Mouse (Mus musculus) liver, embryonic 16.5 days (tissue): ENCODE results near the gene Azgp1. TPM values are rescaled to one million over a fixed set of nuclear protein-coding genes. Genes with fewer than 3 reads are reported as not detected.
A peak's percentile ranks its signal among the peaks of the same experiment; 100 is the strongest.

ENCODE experiments used
- ATAC-seq: fragments of 200-750 bp; cut with Nextera tagmentation; 2 replicates; pipeline ENCODE4 v1.8.0; 2017; ENCODE audit warnings: low read depth, mild to moderate bottlenecking, moderate number of reproducible peaks, moderate library complexity
- H3K27ac ChIP-seq: fragments of 300-500 bp; sonication (generic); 2 replicates; pipeline ENCODE4 v1.5.1; 2014; ENCODE audit warnings: mild to moderate bottlenecking, low read length
- H3K27me3 ChIP-seq: fragments of 300-500 bp; sonication (generic); 2 replicates; pipeline ENCODE4 v1.6.1; 2014; ENCODE audit warnings: low read depth, low read length, mixed read lengths; ENCODE audit not compliant: control insufficient read depth, insufficient read depth
- H3K36me3 ChIP-seq: fragments of 300-500 bp; sonication (generic); 2 replicates; pipeline ENCODE4 v1.6.1; 2014; ENCODE audit warnings: mild to moderate bottlenecking; ENCODE audit not compliant: control insufficient read depth, insufficient read depth
- H3K4me1 ChIP-seq: fragments of 300-500 bp; sonication (generic); 2 replicates; pipeline ENCODE4 v1.6.1; 2014; ENCODE audit warnings: low read depth, low read length, mixed read lengths; ENCODE audit not compliant: control insufficient read depth
- H3K4me2 ChIP-seq: fragments of 300-500 bp; sonication (generic); 2 replicates; pipeline ENCODE4 v1.6.1; 2014; ENCODE audit warnings: low read depth, low read length, mixed read lengths
- H3K4me3 ChIP-seq: fragments of 300-500 bp; sonication (generic); 2 replicates; pipeline ENCODE4 v1.5.1; 2014; ENCODE audit warnings: low read depth, mild to moderate bottlenecking, low read length
- H3K9ac ChIP-seq: fragments of 300-500 bp; sonication (generic); 2 replicates; pipeline ENCODE4 v1.6.1; 2014; ENCODE audit warnings: low read depth, low read length
- H3K9me3 ChIP-seq: fragments of 300-500 bp; sonication (generic); replicated peaks from 2 replicates; pipeline ENCODE4 v1.6.1; 2016; ENCODE audit warnings: low read length; ENCODE audit not compliant: control insufficient read depth
- WGBS: fragments of 180-500 bp; shearing (Covaris S2); extraction: QIAGEN DNeasy Blood & Tissue Kit; methylation state at CpG from one replicate; pipeline ENCODE4 v1.1.7; 2014; ENCODE audit not compliant: insufficient replicate concordance; 5-methylcytosine and 5-hydroxymethylcytosine counted together
- polyA plus RNA-seq: library from polyadenylated mRNA; unstranded; fragments of >200 nt; fragmentation: Nextera tagmentation; extraction: Ambion mirVana; gene quantifications from 2 replicates; pipeline ENCODE4 v1.2.1, GENCODE M21; 2015

The Azgp1 gene
- polyA plus RNA-seq, 1 experiment from 2014 or later = 54.9 TPM

DNA sequence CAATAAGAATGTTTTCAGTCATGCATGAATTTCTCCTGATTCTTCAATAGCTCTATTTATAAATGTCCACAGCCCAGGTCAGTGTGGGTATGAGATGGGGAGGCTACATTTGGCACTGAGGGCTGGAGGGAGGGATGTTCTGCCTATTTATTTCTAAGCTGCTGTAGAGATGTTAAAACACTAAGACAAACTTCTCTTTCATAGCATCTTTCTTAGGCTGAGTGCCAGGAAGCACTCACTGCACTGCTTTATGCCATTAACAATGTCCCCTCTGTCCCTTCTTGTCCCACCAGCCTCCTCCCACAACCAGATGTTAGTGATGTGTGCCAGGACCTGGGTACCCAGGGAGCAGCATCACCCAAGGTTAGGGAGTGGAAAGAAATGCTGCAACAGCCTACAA is 14.8 kb upstream of the Azgp1 start:
- no peaks in the 10 kb centered on the region for H3K27me3 ChIP-seq
- H3K4me1 ChIP-seq = no peaks in the 10 kb centered on the region
- ATAC-seq = no peak
- H3K36me3 ChIP-seq = no peaks in the 10 kb centered on the region
- H3K9me3 ChIP-seq = no peaks in the 10 kb centered on the region
- H3K9ac ChIP-seq = no peak overlapping the region
- H3K4me3 ChIP-seq = no peak overlapping the region
- no peak overlapping the region for H3K4me2 ChIP-seq
- no peak overlapping the region for H3K27ac ChIP-seq

GRCm38 (mm10) chr5:137973161-137973560 is 8.2 kb upstream of the Azgp1 start:
- ATAC-seq = no peak
- H3K27me3 ChIP-seq = no peaks in the 10 kb centered on the region
- no peaks in the 10 kb centered on the region for H3K4me1 ChIP-seq
- H3K9me3 ChIP-seq = no peaks in the 10 kb centered on the region
- no peak overlapping the region for H3K27ac ChIP-seq
- 43% methylated on average over 2 of the region's 2 CpGs for WGBS
- no peak overlapping the region for H3K4me3 ChIP-seq
- H3K36me3 ChIP-seq = no peaks in the 10 kb centered on the region
- H3K9ac ChIP-seq = no peak overlapping the region
- no peak overlapping the region for H3K4me2 ChIP-seq

DNA sequence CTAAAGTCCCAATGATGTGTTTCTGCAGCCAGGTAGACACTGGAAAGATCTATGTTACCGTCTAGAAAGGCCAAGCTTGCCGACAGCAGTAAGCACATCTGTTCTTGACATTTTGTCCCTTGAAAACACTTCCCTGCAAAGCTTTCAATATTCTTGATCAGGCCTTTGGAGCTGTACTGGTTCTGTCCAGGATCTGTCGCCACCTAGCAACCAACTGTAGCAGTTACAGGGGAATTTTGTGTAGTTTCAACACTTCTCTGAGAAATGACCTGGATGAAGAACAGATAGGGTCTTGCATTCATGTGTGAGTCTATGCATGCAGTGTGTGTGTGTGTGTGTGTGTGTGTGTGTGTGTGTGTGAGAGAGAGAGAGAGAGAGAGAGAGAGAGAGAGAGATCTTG is 7.6 kb upstream of the Azgp1 start:
- H3K4me2 ChIP-seq = no peak overlapping the region
- H3K9me3 ChIP-seq = no peaks in the 10 kb centered on the region
- no peak overlapping the region for H3K9ac ChIP-seq
- H3K4me3 ChIP-seq = no peak overlapping the region
- WGBS = 43% methylated on average over 3 of the region's 3 CpGs
- no peaks in the 10 kb centered on the region for H3K36me3 ChIP-seq
- no peaks in the 10 kb centered on the region for H3K27me3 ChIP-seq
- H3K4me1 ChIP-seq = no peaks in the 10 kb centered on the region
- H3K27ac ChIP-seq = no peak overlapping the region
- no peak for ATAC-seq

- Histone ChIP-seq H3K9ac (no peak overlapping the region), H3K4me2 (no peak overlapping the region), H3K4me3 (no peak overlapping the region), H3K9me3 (no peaks in the 10 kb centered on the region), H3K36me3 (no peaks in the 10 kb centered on the region), H3K27me3 (no peaks in the 10 kb centered on the region), H3K4me1 (no peaks in the 10 kb centered on the region), H3K27ac (0 out of 2 replicates have a peak overlapping the region, but pooled peaks have one; percentile 3)
- WGBS = 28% methylated on average over 3 of the region's 3 CpGs
- peak; percentile 39; the same call in 1 of the 2 replicates for ATAC-seq
These were observed 6.6 kb upstream of the Azgp1 start for GRCm38 (mm10) chr5:137974724-137975123.

DNA sequence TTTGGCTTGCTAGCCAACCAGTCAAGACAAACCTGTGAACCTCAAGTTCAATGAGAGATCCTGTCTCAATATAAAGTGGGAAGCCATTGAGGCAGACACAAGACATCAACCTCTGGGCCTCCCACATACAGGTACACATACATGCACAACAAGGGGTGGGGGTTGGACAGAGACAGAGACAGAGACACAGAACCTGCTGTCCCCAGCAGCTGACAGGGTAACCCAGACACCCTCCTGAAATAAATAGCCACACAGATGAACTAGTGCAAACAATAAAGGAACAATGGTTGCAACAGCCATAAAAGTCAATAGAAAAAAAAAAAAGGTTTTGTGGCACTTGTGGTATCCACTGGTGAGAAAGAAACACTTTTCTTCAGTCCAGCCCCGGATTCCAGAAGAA is 5.9 kb upstream of the Azgp1 start:
- Histone ChIP-seq H3K36me3 (no peaks in the 10 kb centered on the region), H3K4me2 (no peak overlapping the region), H3K27me3 (no peaks in the 10 kb centered on the region), H3K9me3 (no peaks in the 10 kb centered on the region), H3K9ac (no peak overlapping the region), H3K4me1 (no peaks in the 10 kb centered on the region), H3K4me3 (no peak overlapping the region), H3K27ac (0 out of 2 replicates have a peak overlapping the region, but pooled peaks have one; percentile 3)
- no peak for ATAC-seq
- 20% methylated on average over 1 of the region's 1 CpGs for WGBS

GRCm38 (mm10) chr5:137977291-137977690 is 4.0 kb upstream of the Azgp1 start:
- H3K4me1 ChIP-seq = no peaks in the 10 kb centered on the region
- no peak overlapping the region for H3K4me2 ChIP-seq
- H3K36me3 ChIP-seq = no peaks in the 10 kb centered on the region
- 23% methylated on average over 1 of the region's 1 CpGs for WGBS
- no peak for ATAC-seq
- H3K27me3 ChIP-seq = no peaks in the 10 kb centered on the region
- no peaks in the 10 kb centered on the region for H3K9me3 ChIP-seq
- H3K4me3 ChIP-seq = no peak overlapping the region
- no peak overlapping the region for H3K9ac ChIP-seq
- no peak overlapping the region for H3K27ac ChIP-seq

- H3K36me3 ChIP-seq = no peaks in the 10 kb centered on the region
- H3K4me1 ChIP-seq = no peaks in the 10 kb centered on the region
- H3K4me3 ChIP-seq = no peak overlapping the region
- no peak overlapping the region for H3K4me2 ChIP-seq
- no peaks in the 10 kb centered on the region for H3K9me3 ChIP-seq
- no peak for ATAC-seq
- no peak overlapping the region for H3K27ac ChIP-seq
- H3K27me3 ChIP-seq = no peaks in the 10 kb centered on the region
- H3K9ac ChIP-seq = no peak overlapping the region
- 40% methylated on average over 2 of the region's 2 CpGs for WGBS
These were observed 2.2 kb upstream of the Azgp1 start for GRCm38 (mm10) chr5:137979081-137979480.

- no peak overlapping the region for H3K4me3 ChIP-seq
- no peak overlapping the region for H3K4me2 ChIP-seq
- H3K27ac ChIP-seq = no peak overlapping the region
- H3K9me3 ChIP-seq = no peaks in the 10 kb centered on the region
- no peaks in the 10 kb centered on the region for H3K4me1 ChIP-seq
- WGBS = 55% methylated on average over 1 of the region's 1 CpGs
- H3K27me3 ChIP-seq = no peaks in the 10 kb centered on the region
- ATAC-seq = peak; percentile 47; the same call in 1 of the 2 replicates
- no peak overlapping the region for H3K9ac ChIP-seq
- no peaks in the 10 kb centered on the region for H3K36me3 ChIP-seq
These were observed 5.0 kb downstream of the Azgp1 start for GRCm38 (mm10) chr5:137986351-137986750.

DNA sequence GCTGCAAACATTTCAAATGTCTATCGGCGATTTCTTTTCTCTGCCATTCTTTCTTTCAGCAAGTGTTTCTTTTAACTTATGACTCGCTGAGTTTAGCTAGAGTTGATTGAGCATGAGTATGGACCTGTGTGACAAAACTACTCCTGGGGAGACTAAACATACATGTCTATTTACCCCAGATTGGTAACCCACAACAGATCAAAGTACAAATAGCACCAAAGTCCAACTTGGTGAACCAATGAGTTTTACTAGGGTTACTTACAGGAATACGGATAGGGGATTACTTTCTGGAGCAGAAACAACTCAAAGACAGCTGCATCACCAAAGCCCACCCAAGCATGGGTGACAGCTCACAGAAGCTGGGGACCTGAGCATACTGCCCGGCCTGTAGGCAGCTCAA is 28.1 kb downstream of the Azgp1 start:
- no peaks in the 10 kb centered on the region for H3K36me3 ChIP-seq
- H3K4me1 ChIP-seq = no peaks in the 10 kb centered on the region
- H3K27ac ChIP-seq = peak overlapping the region; percentile 61; the same call in 1 of the 2 replicates
- H3K9me3 ChIP-seq = no peaks in the 10 kb centered on the region
- H3K9ac ChIP-seq = no peak overlapping the region
- no peak overlapping the region for H3K4me3 ChIP-seq
- peak; percentile 60; the same call in 1 of the 2 replicates for ATAC-seq
- 66% methylated on average over 5 of the region's 5 CpGs for WGBS
- H3K27me3 ChIP-seq = no peaks in the 10 kb centered on the region
- no peak overlapping the region for H3K4me2 ChIP-seq
